Mouse (Mus musculus) cerebellum, adult 8-10 months (tissue): ENCODE results near the gene Tmem138.

Experiments
- DNase-seq: peaks from one replicate; pipeline ENCODE4 v3.0.0; 2022

Gene Tmem138

GRCm38 (mm10) chr19:10576690-10577561 is at the start of gene Tmem138, which contains the start of gene Cyb561a3:
Tmem138 (minus strand) TSS chr19:10577362.
Cyb561a3 (plus strand) TSS chr19:10577172.
- peak; percentile 91 for DNase-seq

- DNase-seq = no peak
Measured at GRCm38 (mm10) chr19:10608573-10609240, 31.5 kb upstream of the Tmem138 start.

GRCm38 (mm10) chr19:10605901-10606622 is 28.9 kb upstream of the Tmem138 start:
- no peak for DNase-seq

GRCm38 (mm10) chr19:10605293-10605900 is 28.2 kb upstream of the Tmem138 start, which contains the start of the genes Ddb1 and Tkfc:
Ddb1 (plus strand) TSS chr19:10605327.
Tkfc (minus strand) TSS chr19:10605654.
- DNase-seq = peak; percentile 99

- peak; percentile 15 for DNase-seq
Measured at GRCm38 (mm10) chr19:10604534-10604933, 27.4 kb upstream of the Tmem138 start.

- DNase-seq = peak; percentile 19
Measured at GRCm38 (mm10) chr19:10603660-10604523, 26.7 kb upstream of the Tmem138 start.

GRCm38 (mm10) chr19:10602787-10603186 is 25.6 kb upstream of the Tmem138 start:
- peak; percentile 87 for DNase-seq

GRCm38 (mm10) chr19:10602247-10602769 is 25.1 kb upstream of the Tmem138 start:
- no peak for DNase-seq

- no peak for DNase-seq
Measured at GRCm38 (mm10) chr19:10599648-10600047, 22.5 kb upstream of the Tmem138 start.

GRCm38 (mm10) chr19:10598188-10598587 is 21.0 kb upstream of the Tmem138 start:
- no peak for DNase-seq

- no peak for DNase-seq
Measured at GRCm38 (mm10) chr19:10591659-10592377, 14.7 kb upstream of the Tmem138 start.

GRCm38 (mm10) chr19:10590301-10590700 is 13.1 kb upstream of the Tmem138 start:
- no peak for DNase-seq

GRCm38 (mm10) chr19:10589127-10589857 is 12.1 kb upstream of the Tmem138 start:
- no peak for DNase-seq

- DNase-seq = no peak
Measured at GRCm38 (mm10) chr19:10587231-10587630, 10.1 kb upstream of the Tmem138 start.

- DNase-seq = no peak
Measured at GRCm38 (mm10) chr19:10585112-10585511, 8.0 kb upstream of the Tmem138 start.

- DNase-seq = no peak
Measured at GRCm38 (mm10) chr19:10583550-10584146, 6.5 kb upstream of the Tmem138 start.

GRCm38 (mm10) chr19:10581984-10582383 is 4.8 kb upstream of the Tmem138 start:
- DNase-seq = no peak

GRCm38 (mm10) chr19:10580761-10581160 is 3.6 kb upstream of the Tmem138 start:
- no peak for DNase-seq

GRCm38 (mm10) chr19:10580102-10580501 is 2.9 kb upstream of the Tmem138 start:
- DNase-seq = no peak

- no peak for DNase-seq
Measured at GRCm38 (mm10) chr19:10569627-10570026, 7.5 kb downstream of the Tmem138 start.
